Mouse (Mus musculus): ENCODE measurements around the gene Draxin.

DNA sequence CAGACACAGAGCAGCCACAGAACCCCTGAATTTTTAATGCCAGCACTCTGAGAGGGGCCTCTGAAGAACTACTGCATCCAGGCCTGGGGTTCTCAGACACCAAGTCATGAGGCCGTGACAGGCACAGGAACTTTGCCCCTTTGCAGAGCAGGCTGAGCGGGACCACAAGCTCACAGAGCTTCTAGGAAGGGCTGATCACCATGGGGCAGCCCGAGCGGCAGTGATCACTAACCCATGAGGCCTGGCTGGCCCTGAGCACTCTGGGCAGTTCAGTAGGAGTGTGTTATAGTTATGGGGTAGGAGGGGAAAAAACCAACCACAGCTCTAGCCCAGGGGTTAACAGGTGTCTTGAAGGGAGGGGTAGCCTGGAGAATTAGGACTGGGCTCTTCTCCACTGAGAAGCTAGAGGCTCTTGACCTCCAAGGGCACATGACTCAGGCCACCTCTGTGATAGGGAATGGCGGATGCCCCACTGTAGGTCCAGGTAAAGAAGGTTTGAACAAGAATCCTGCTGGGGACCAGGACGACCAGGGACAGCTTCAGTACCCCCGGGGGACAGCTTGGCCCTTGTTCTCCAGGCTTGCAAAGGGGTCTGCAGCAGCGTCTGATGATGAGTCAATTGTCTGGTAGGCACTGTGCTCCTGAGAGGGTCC lies 50.4 kb downstream of the Draxin start:
- TF ChIP-seq POLR2A (IDR thresholded peaks at IDR 0.05; ENCODE audit: extremely low read depth, insufficient read depth, low read length) (no peak), CTCF (IDR thresholded peaks at IDR 0.05; ENCODE audit: low read depth, low read length) (no peak)
